Mouse (Mus musculus) hindbrain, embryonic 12.5 days (tissue): ENCODE measurements around the gene Pomgnt1. TPM values are rescaled to one million over a fixed set of nuclear protein-coding genes. Genes with fewer than 3 reads are reported as not detected.

ENCODE experiments used
- ATAC-seq: fragments of 200-750 bp; cut with Nextera tagmentation; 2 replicates; pipeline ENCODE4 v1.8.0; 2017; ENCODE audit warnings: moderate TSS enrichment; ENCODE audit not compliant: low FRiP score
- H3K27ac ChIP-seq: fragments of 300-500 bp; sonication (generic); 2 replicates; pipeline ENCODE4 v1.5.1; 2016; ENCODE audit warnings: mild to moderate bottlenecking
- H3K27me3 ChIP-seq: fragments of 300-500 bp; sonication (generic); 2 replicates; pipeline ENCODE4 v1.6.1; 2016; ENCODE audit warnings: mild to moderate bottlenecking
- H3K36me3 ChIP-seq: fragments of 300-500 bp; sonication (generic); 2 replicates; pipeline ENCODE4 v1.6.1; 2016; ENCODE audit warnings: mild to moderate bottlenecking
- H3K4me1 ChIP-seq: fragments of 300-500 bp; sonication (generic); 2 replicates; pipeline ENCODE4 v1.6.1; 2016
- H3K4me2 ChIP-seq: fragments of 300-500 bp; sonication (generic); replicated peaks from 2 replicates; pipeline ENCODE4 v1.6.1; 2016; ENCODE audit warnings: mild to moderate bottlenecking
- H3K4me3 ChIP-seq: fragments of 300-500 bp; sonication (generic); 2 replicates; pipeline ENCODE4 v1.5.1; 2016; ENCODE audit warnings: mild to moderate bottlenecking
- H3K9ac ChIP-seq: fragments of 300-500 bp; sonication (generic); 2 replicates; pipeline ENCODE4 v1.6.1; 2016; ENCODE audit warnings: mild to moderate bottlenecking, moderate library complexity
- H3K9me3 ChIP-seq: fragments of 300-500 bp; sonication (generic); replicated peaks from 2 replicates; pipeline ENCODE4 v1.6.1; 2016; ENCODE audit warnings: mild to moderate bottlenecking
- WGBS: fragments of 180-500 bp; shearing (Covaris S2); methylation state at CpG from one replicate; pipeline ENCODE4 v1.1.7; 2016; 5-methylcytosine and 5-hydroxymethylcytosine counted together
- polyA plus RNA-seq: library from polyadenylated mRNA; unstranded; fragments of >200 nt; fragmentation: Nextera tagmentation; extraction: Ambion mirVana; gene quantifications from 2 replicates; pipeline ENCODE4 v1.2.1, GENCODE M21; 2016

The Pomgnt1 gene
- polyA plus RNA-seq, 1 experiment from 2014 or later, result 67.5 TPM

DNA sequence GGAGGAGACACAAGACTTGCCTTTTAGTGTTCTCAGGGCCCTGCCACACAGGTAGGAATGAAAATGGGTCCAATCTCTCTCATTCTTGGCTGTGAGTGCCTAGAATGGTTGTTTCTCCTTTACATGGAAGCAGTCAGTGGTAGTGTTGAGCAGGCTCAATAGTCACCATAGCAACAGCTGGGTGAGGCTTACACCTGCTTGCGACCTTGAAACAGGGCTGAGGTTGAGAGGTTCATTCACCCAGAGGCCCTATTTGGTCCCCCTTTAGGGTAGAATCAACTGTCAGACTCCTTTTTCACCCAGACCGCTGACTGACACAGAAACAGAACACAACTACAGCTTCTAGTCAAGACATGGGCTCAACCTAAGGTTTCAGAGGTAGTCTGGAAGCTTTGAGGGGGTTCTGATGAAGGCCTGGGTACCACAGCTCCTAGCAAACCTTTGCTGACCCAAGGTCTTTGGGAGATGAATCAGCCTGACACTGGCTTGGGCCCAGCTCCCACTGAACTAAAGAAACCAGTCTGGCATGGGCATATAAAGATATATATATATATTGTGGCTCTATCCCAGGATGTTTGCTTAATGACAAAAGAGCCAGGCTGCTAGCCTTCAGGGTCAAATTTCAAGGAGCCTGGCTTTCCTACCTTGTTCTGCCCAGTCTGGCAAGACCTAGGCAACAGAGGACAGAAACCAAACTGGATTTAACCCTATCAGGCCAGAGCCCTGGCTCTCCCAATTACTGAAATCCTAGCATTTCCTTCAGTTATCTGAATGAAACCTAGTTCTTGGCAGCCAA, 41.3 kb downstream of the Pomgnt1 start:
- Histone ChIP-seq H3K4me2 (no peak overlapping the region), H3K36me3 (0 out of 2 replicates have a peak, but pooled peaks cover 6% of the 10 kb centered on the region), H3K4me3 (no peak overlapping the region), H3K27ac (no peak overlapping the region), H3K4me1 (0 out of 2 replicates have a peak, but pooled peaks cover 2% of the 10 kb centered on the region), H3K27me3 (no peaks in the 10 kb centered on the region), H3K9me3 (no peaks in the 10 kb centered on the region), H3K9ac (no peak overlapping the region)
- ATAC-seq, result no peak
- 78% methylated on average over 2 of the region's 2 CpGs for WGBS

DNA sequence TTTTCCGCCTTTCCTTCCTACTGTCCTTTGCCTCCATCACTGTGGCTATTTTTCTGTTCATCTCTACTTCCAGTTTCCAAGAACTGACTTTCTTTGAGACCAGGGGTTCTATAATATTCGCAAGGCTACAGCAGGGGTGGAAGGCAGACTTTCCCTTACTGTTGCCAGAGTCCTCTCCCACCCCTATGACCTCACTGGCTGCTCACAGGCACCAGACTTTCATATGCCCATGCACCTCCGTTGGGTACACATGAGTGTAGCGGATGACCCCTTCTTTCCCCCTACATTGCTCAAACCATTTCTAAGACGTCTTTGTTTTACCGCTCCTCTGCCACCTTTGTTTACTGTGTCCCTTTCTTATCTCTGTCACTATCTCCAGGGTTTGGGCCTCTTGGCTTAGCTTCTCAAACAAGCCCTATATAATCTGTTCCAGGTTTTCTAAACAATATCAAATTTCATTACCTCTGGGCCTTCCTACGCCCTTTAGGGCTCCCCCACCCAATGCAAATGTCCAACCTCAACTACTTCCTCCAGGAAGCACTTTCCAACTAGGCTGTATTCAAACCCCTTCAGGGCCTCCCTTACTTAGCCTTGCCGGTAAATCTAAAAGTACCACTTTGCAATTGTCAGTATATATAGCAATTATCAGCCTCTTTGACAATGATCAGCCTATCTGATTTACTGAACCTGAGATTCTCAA, 42.2 kb downstream of the Pomgnt1 start:
- Histone ChIP-seq H3K27me3 (no peaks in the 10 kb centered on the region), H3K9me3 (no peaks in the 10 kb centered on the region), H3K36me3 (0 out of 2 replicates have a peak, but pooled peaks cover under 1% of the 10 kb centered on the region), H3K4me2 (no peak overlapping the region), H3K4me1 (0 out of 2 replicates have a peak, but pooled peaks cover 2% of the 10 kb centered on the region), H3K4me3 (no peak overlapping the region), H3K27ac (no peak overlapping the region), H3K9ac (no peak overlapping the region)
- ATAC-seq, result no peak
- 71% methylated on average over 8 of the region's 8 CpGs for WGBS

DNA sequence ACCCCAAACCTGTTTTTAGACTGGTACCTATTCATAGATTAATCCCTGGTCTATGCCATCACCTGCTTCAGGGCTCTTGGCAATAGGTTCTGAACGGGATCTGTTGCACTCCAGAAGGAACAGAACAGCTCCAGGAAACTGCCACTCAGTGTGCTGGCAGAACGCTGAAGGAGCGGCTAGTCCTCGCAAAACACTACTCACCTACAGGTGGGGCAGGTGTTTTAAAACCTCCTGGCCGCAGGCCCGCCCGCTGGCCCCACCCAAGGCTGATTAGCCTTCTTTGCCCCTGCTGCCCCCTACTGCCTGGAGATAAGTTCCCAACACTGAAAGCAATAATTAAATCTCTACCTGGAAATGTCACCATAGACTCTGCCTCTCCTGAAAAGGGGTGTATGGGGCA, 43.8 kb downstream of the Pomgnt1 start, which contains the start of gene Tspan1:
TSS of gene Tspan1 (minus strand) at position 198 of the 400 bp plus-strand sequence.
- Histone ChIP-seq H3K4me1 (0 out of 2 replicates have a peak, but pooled peaks cover 2% of the 10 kb centered on the region), H3K9me3 (no peaks in the 10 kb centered on the region), H3K4me2 (no peak within 1 kb of the TSS), H3K9ac (no peak within 1 kb of the TSS), H3K27me3 (no peaks in the 10 kb centered on the region), H3K27ac (no peak within 1 kb of the TSS), H3K36me3 (no peaks in the 10 kb centered on the region), H3K4me3 (no peak within 1 kb of the TSS)
- no peak for ATAC-seq
- WGBS, result 40% methylated on average over 7 of the region's 7 CpGs

DNA sequence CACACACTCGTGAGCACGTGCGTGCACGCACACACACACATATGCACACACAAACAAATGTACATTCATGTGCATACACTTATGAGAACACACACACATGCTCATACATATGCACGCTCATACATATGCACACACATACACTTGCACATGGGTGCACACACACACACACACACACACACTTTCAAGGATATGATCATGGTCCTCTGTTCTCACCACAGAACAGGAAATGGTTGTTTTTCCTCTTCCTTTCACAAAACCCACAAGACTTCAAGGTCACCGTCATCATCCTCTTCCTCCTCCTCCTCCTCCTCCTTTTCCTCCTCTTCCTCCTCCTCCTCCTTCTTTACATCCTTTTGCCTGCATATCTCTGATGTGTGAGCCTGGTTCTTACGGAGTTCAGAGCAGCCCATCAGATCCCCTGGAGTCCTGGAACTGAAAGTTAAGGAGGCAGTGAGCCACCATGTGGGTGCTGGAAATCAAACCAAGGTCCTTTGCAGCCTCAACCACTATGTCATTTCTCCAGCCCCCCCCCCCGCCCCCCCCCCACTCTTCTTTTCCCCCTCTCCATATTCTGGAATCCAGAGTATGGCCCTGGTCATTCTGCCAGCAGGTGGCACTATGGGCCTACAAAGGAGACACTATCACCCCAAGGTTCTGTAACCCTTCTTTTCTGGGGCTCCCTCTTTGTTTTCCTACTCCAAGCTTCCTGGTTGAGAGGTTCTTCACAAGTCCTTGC, 45.1 kb downstream of the Pomgnt1 start:
- H3K36me3 ChIP-seq, result no peaks in the 10 kb centered on the region
- no peak overlapping the region for H3K27ac ChIP-seq
- H3K4me3 ChIP-seq, result no peak overlapping the region
- ATAC-seq, result peak; percentile 81
- H3K4me2 ChIP-seq, result no peak overlapping the region
- H3K4me1 ChIP-seq, result 0 out of 2 replicates have a peak, but pooled peaks cover 2% of the 10 kb centered on the region
- H3K9me3 ChIP-seq, result no peaks in the 10 kb centered on the region
- H3K27me3 ChIP-seq, result no peaks in the 10 kb centered on the region
- H3K9ac ChIP-seq, result no peak overlapping the region
- 85% methylated on average over 7 of the region's 8 CpGs for WGBS

DNA sequence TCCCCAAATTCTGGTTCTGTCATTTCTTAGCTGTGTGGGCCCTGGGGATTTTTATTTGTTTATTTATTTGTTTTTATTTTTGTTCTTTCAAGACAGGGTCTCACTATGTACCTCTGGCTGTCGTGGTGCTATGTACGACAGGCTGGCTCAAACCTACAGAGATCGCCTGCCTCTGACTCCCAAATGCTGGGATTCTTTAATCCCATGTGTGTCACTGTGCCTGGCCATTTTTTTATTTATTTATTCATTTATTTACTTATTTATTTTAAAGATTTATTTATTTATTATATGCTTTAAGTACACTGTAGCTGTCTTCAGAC, 45.7 kb downstream of the Pomgnt1 start:
- Histone ChIP-seq H3K27ac (no peak overlapping the region), H3K4me3 (no peak overlapping the region), H3K27me3 (no peaks in the 10 kb centered on the region), H3K9ac (no peak overlapping the region), H3K9me3 (no peaks in the 10 kb centered on the region), H3K36me3 (no peaks in the 10 kb centered on the region), H3K4me1 (peaks cover 5% of the 10 kb centered on the region), H3K4me2 (no peak overlapping the region)
- 0 out of 2 replicates have a peak, but pooled peaks have one; percentile 32 for ATAC-seq
- whole genome bisulfite sequencing, result 84% methylated on average over 3 of the region's 3 CpGs

DNA sequence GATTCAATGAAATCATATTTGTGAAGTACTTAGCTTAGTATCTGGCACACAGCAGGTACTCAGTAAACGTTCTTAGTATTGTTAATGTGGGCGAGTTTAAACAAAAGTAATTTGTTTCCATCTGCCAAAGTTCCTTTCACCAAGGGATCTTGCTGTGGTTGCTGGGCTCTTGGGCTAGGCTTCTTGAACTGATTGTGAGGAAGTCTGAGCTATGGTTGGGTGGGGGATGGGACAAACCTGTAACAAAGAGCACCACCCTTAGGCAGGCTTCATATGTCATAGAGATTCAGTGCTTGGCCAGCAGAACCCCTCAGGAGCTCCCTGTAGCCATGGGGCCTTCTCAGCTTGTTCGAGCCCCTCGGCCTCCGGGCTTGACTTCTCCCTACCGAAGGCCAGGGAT, 49.4 kb downstream of the Pomgnt1 start, which contains the start of the genes 1700042G07Rik and Gm49337:
TSS of gene 1700042G07Rik (plus strand) at position 301 of the 400 bp plus-strand sequence.
TSS of gene Gm49337 (plus strand) at position 313 of the 400 bp plus-strand sequence.
- no peak for ATAC-seq
- 83% methylated on average over 6 of the region's 6 CpGs for WGBS

DNA sequence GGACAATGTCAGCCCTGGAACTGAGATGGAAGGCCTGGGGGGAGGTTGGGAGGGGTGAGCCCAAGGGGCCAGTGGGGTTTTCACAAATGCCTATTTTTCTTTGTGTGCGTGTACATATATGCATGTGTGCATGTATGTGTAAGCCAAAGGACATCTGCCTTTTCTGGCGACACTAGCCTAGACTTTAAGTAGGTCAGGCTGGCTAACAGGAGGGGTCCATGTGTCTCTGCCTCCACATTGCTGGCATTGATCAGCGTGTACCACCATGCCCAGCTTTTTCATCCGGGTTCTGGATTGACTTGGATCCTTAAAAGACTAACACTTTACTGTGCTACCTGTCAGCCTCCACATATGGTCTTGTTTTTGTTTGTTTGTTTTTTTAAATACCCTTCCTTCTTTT, 50.1 kb downstream of the Pomgnt1 start:
- Histone ChIP-seq H3K9me3 (no peaks in the 10 kb centered on the region), H3K4me2 (no peak overlapping the region), H3K4me1 (peaks cover 20% of the 10 kb centered on the region), H3K4me3 (no peak overlapping the region), H3K27me3 (no peaks in the 10 kb centered on the region), H3K9ac (no peak overlapping the region), H3K36me3 (no peaks in the 10 kb centered on the region), H3K27ac (no peak overlapping the region)
- ATAC-seq, result no peak
- 82% methylated on average over 4 of the region's 4 CpGs for WGBS

More for the DNA sequence above, 49.4 kb downstream of the Pomgnt1 start, which contains the start of the genes 1700042G07Rik and Gm49337:
- no peak within 1 kb of the TSS for H3K4me3 ChIP-seq
- H3K27me3 ChIP-seq, result no peaks in the 10 kb centered on the region
- no peaks in the 10 kb centered on the region for H3K36me3 ChIP-seq
- H3K27ac ChIP-seq, result no peak within 1 kb of the TSS
- H3K4me2 ChIP-seq, result no peak within 1 kb of the TSS
- peaks cover 20% of the 10 kb centered on the region for H3K4me1 ChIP-seq
- no peak within 1 kb of the TSS for H3K9ac ChIP-seq
- H3K9me3 ChIP-seq, result no peaks in the 10 kb centered on the region

DNA sequence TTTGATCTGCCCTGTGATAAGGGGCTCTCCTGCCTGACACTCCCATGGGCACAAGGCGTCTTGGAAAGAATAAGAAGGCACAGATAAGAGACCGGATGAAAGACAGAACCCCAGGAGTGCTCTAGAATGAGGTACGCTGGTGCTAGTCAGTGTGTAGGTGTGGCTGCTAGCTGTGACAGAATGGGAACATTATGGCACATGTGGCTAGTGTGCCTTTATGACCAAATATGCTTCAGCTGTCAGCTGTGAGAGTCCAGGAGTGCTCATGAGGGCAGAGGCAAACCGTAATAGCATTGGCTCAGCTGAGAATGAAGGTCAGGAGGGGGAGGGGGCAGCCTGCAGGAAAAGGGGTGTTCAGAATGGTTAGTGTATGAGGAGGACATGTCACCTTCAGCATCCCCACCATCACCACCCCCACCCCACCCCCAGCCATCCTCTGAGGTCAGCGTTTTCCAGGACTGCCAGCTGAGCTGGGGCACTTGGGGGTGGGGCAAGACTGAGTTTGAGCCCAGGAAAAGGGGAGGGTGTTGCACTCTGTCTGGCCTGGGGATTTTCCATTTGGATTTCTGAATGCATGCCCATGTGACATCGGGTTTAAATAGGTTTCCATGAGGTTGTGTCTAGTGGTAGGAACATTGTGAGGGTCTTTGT, 51.0 kb downstream of the Pomgnt1 start:
- H3K27ac ChIP-seq, result no peak overlapping the region
- no peak for ATAC-seq
- WGBS, result 48% methylated on average over 6 of the region's 6 CpGs

DNA sequence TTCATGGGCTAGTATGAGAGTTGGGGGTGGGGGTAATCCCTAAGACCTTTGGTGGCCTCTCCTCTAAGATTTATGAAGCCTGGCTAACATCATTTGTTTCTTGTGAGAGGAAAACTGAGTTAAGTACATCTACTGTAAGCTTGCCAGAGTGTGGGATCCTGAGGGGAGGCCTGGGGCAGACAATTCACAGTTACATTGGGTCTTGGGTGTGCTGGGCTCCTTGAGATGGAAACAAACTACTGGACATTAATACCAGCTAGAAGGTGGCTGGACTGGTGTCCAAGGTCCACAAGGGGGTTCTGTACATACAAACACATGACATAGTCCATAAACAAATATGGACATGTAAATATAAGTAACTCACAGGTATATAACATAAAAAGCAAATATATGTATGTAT, 51.5 kb downstream of the Pomgnt1 start:
- H3K27me3 ChIP-seq, result no peaks in the 10 kb centered on the region
- no peaks in the 10 kb centered on the region for H3K9me3 ChIP-seq
- no peak overlapping the region for H3K27ac ChIP-seq
- peaks cover 20% of the 10 kb centered on the region for H3K4me1 ChIP-seq
- H3K4me3 ChIP-seq, result no peak overlapping the region
- H3K9ac ChIP-seq, result no peak overlapping the region
- no peak for ATAC-seq
- H3K4me2 ChIP-seq, result no peak overlapping the region
- H3K36me3 ChIP-seq, result no peaks in the 10 kb centered on the region

More for the DNA sequence above, 51.0 kb downstream of the Pomgnt1 start:
- H3K36me3 ChIP-seq, result no peaks in the 10 kb centered on the region
- H3K4me3 ChIP-seq, result no peak overlapping the region
- H3K9ac ChIP-seq, result 0 out of 2 replicates have a peak overlapping the region, but pooled peaks have one; percentile 32
- no peak overlapping the region for H3K4me2 ChIP-seq
- H3K4me1 ChIP-seq, result peaks cover 20% of the 10 kb centered on the region
- no peaks in the 10 kb centered on the region for H3K9me3 ChIP-seq
- no peaks in the 10 kb centered on the region for H3K27me3 ChIP-seq

DNA sequence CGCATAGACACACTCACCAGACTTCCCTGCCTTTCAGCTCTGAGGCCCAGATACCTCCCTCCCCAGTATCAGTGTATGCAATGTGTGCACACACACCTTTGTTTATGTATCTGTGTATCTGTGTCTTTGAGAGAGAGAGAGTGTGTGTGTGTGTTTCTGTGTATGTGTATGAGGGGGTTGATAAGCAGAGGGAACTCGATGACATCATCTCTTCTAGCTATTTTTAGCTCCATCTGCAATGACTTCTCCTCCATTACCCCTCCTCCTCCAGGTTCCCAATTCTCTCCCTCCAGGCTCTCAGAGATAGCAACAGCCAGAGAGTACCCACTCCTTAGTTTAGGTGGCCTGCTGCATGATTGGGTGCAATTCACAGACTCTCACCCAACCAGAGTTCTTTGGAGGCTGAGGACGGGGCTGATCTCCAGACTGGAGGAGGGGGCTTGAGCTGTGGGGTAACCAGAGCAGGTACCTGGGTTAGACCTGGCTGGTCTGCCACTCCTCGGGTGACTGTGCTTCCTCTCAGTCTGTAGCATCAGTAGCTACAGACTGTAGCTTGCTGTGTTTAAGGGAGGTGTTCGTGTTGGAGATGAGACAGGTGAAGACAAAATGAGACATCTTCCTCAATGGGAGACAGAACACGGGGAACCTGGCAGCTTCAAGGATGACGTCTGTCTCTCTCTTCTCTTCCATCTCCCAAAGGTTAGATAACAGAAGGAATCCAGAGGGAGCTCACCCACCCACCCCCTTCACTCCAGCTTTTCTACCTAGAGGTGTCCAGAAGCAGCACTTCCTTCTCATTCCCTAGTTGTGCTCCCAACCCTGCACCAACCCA, 52.3 kb downstream of the Pomgnt1 start:
- Histone ChIP-seq H3K4me2 (no peak overlapping the region), H3K4me3 (no peak overlapping the region), H3K4me1 (peaks cover 20% of the 10 kb centered on the region), H3K27me3 (no peaks in the 10 kb centered on the region), H3K9ac (no peak overlapping the region), H3K9me3 (no peaks in the 10 kb centered on the region), H3K36me3 (no peaks in the 10 kb centered on the region), H3K27ac (peak overlapping the region; percentile 19; the same call in 1 of the 2 replicates)
- WGBS, result 71% methylated on average over 7 of the region's 7 CpGs
- ATAC-seq, result no peak

DNA sequence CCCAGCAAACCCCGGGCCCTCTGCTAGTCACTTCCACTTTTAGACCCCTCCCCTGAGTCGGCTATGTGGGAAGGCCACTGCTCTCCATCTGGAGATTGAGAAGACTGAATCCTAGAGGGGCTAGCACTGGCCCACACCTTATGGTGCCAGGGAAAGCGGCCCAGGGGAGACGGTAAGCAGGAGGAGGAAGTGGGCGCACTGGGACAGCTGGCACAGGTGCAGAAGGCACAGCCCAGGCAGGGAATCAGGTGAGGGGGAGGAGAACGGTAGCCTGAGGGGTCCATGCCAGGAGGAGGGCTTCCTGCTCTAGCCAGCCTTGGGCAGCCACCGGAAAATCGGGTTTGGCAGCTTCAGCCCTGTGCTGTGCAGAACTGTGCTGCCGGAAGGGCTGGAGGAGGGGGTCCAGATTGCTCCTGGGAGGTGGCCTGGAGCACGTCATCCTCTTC, 52.9 kb downstream of the Pomgnt1 start:
- Histone ChIP-seq H3K4me1 (peaks cover 20% of the 10 kb centered on the region), H3K27me3 (no peaks in the 10 kb centered on the region), H3K4me2 (peak overlapping the region; percentile 17), H3K9me3 (no peaks in the 10 kb centered on the region), H3K36me3 (no peaks in the 10 kb centered on the region), H3K27ac (peak overlapping the region; percentile 19; the same call in 1 of the 2 replicates), H3K9ac (no peak overlapping the region), H3K4me3 (no peak overlapping the region)
- WGBS, result 34% methylated on average over 10 of the region's 10 CpGs
- ATAC-seq, result peak; percentile 74
